Mouse (Mus musculus) stomach, embryonic 14.5 days (tissue): Measurements from ENCODE around the gene Hgfac. TPM values are rescaled to one million over a fixed set of nuclear protein-coding genes. Genes with fewer than 3 reads are reported as not detected.

Experiments used
- ATAC-seq: fragments of 200-750 bp; cut with Nextera tagmentation; 2 replicates; pipeline ENCODE4 v1.8.0; 2017; ENCODE audit warnings: low read depth, moderate TSS enrichment; ENCODE audit not compliant: insufficient number of reproducible peaks, insufficient read depth, low FRiP score
- H3K27ac ChIP-seq: fragments of 300-500 bp; sonication (generic); 2 replicates; pipeline ENCODE4 v1.5.1; 2014; ENCODE audit warnings: mild to moderate bottlenecking, low read length, moderate library complexity, mixed read lengths
- H3K27me3 ChIP-seq: fragments of 300-500 bp; sonication (generic); 2 replicates; pipeline ENCODE4 v1.6.1; 2014; ENCODE audit warnings: low read length, control low read depth, mixed read lengths; ENCODE audit not compliant: control insufficient read depth, insufficient read depth
- H3K36me3 ChIP-seq: fragments of 300-500 bp; sonication (generic); 2 replicates; pipeline ENCODE4 v1.6.1; 2014; ENCODE audit warnings: mild to moderate bottlenecking, control low read depth, low read length, moderate library complexity, mixed read lengths; ENCODE audit not compliant: control insufficient read depth, insufficient read depth
- H3K4me1 ChIP-seq: fragments of 300-500 bp; sonication (generic); 2 replicates; pipeline ENCODE4 v1.6.1; 2014; ENCODE audit warnings: low read length, control low read depth, mixed read lengths; ENCODE audit not compliant: control insufficient read depth, insufficient read depth
- H3K4me2 ChIP-seq: fragments of 300-500 bp; sonication (generic); replicated peaks from 2 replicates; pipeline ENCODE4 v1.6.1; 2014; ENCODE audit warnings: low read depth, low read length, control low read depth
- H3K4me3 ChIP-seq: fragments of 300-500 bp; sonication (generic); 2 replicates; pipeline ENCODE4 v1.5.1; 2014; ENCODE audit warnings: low read depth, low read length, control low read depth
- H3K9ac ChIP-seq: fragments of 300-500 bp; sonication (generic); replicated peaks from 2 replicates; pipeline ENCODE4 v1.6.1; 2014; ENCODE audit warnings: low read depth, mild to moderate bottlenecking, control low read depth, low read length, moderate library complexity, mixed read lengths
- H3K9me3 ChIP-seq: fragments of 300-500 bp; sonication (generic); 2 replicates; pipeline ENCODE4 v1.6.1; 2016; ENCODE audit warnings: low read depth, low read length, control low read depth; ENCODE audit not compliant: control insufficient read depth
- WGBS: fragments of 180-500 bp; shearing (Covaris S2); extraction: QIAGEN DNeasy Blood & Tissue Kit; methylation state at CpG from one replicate; pipeline ENCODE4 v1.1.7; 2014; 5-methylcytosine and 5-hydroxymethylcytosine counted together
- polyA plus RNA-seq: library from polyadenylated mRNA; unstranded; fragments of >200 nt; fragmentation: Nextera tagmentation; extraction: Ambion mirVana; gene quantifications from 2 replicates; pipeline ENCODE4 v1.2.1, GENCODE M21; 2014

Hgfac gene
- polyA plus RNA-seq, 1 experiment from 2014 or later: 0.58 TPM

DNA sequence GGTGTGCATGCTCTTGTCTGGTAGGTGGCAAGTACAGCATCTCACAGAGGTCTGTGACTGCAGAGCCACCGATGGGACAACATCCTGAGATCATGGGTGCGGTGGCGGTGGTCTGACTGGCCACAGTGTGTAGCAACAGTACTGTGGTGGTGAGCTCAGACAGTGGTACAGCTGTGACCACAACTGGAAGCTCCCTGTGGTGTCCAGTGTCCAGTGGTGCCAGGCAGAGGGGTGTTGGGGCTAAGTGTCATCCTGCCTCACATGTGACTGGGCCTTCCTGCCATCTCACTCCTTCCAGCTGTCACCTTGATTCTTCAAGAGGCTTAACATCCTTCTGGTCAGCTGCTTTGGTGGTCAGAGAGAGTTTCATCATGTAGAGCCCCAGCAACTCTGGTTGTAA is 13.3 kb downstream of the Hgfac start:
- no peak overlapping the region for H3K27ac ChIP-seq
- H3K36me3 ChIP-seq: no peaks in the 10 kb centered on the region
- H3K4me3 ChIP-seq: no peak overlapping the region
- H3K4me2 ChIP-seq: no peak overlapping the region
- H3K9ac ChIP-seq: no peak overlapping the region
- WGBS: 93% methylated on average over 3 of the region's 3 CpGs
- H3K4me1 ChIP-seq: peaks cover 3% of the 10 kb centered on the region; the same call in 1 of the 2 replicates
- ATAC-seq: no peak
- H3K27me3 ChIP-seq: no peaks in the 10 kb centered on the region
- H3K9me3 ChIP-seq: no peaks in the 10 kb centered on the region

DNA sequence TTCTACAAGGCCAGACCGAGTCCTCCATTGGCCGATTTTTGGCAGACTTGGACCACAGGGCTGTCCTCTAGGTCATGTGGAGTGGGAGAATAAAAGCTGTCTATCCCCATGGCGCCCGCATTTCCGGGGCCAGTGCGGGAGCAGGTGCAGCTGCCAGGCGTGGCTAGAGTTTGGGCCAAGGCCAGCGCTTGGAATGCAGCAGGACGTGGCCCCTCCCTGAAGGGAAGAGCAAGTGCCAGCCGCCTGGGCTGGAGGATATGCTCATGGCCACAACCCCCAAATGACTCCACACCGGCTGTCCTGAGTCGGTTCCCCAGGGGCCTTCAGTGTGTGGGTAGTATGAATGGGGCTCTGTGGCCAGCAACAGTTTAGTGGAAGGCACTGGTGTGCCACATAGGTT is 13.8 kb downstream of the Hgfac start:
- no peaks in the 10 kb centered on the region for H3K36me3 ChIP-seq
- no peaks in the 10 kb centered on the region for H3K27me3 ChIP-seq
- peaks cover 3% of the 10 kb centered on the region; the same call in 1 of the 2 replicates for H3K4me1 ChIP-seq
- no peaks in the 10 kb centered on the region for H3K9me3 ChIP-seq
- H3K9ac ChIP-seq: no peak overlapping the region
- H3K4me3 ChIP-seq: no peak overlapping the region
- 69% methylated on average over 11 of the region's 12 CpGs for WGBS
- ATAC-seq: no peak; the same call in 1 of the 2 replicates
- H3K27ac ChIP-seq: no peak overlapping the region
- H3K4me2 ChIP-seq: no peak overlapping the region

DNA sequence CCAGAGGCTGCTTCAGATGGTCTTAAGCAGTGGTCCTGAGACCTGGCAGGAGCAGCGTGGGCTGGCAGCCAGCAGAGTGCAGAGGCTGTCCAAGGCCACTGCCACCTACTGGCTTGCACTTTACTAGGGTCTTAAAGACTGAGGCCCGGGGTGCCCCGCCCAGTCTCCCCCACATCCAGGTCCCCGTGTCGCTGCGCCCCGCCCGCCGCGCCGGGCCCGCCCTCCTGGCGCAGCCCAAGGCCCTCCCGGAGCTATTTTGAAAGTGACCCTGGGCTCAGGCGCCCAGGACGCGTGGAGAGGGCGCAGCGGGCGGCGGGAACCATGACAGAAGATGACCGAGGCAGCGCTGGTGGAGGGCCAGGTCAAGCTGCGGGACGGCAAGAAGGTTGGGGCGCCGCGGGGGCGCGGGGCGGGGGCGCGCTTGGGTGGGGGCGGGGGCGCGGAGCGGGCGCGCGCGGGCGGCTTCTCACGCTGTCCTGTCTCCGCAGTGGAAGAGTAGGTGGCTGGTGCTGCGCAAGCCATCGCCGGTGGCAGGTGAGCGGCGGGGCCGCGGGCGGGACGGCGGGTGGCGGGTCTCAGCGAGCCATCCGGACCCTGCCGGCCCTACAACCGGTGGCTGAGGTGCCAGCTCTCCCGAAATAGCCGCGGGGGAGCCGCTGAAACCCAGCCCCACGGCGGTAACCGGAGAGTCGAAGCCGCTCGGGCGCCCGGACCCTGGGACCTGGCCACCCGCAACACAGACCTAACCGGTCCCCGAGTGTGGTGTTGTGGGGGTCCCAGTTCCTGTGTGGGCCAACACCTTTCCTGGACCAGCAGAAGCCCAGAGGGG is 15.5 kb downstream of the Hgfac start, which contains the start of gene Dok7:
TSS of gene Dok7 (plus strand) at position 163 of the 829 bp plus-strand sequence.
- no peaks in the 10 kb centered on the region for H3K9me3 ChIP-seq

GRCm38 (mm10) chr5:35057582-35057981 is 16.3 kb downstream of the Hgfac start:
- Histone ChIP-seq H3K4me1 (peaks cover 3% of the 10 kb centered on the region; the same call in 1 of the 2 replicates), H3K4me3 (peak overlapping the region; percentile 48), H3K9ac (no peak overlapping the region), H3K27ac (no peak overlapping the region), H3K36me3 (no peaks in the 10 kb centered on the region), H3K27me3 (no peaks in the 10 kb centered on the region), H3K9me3 (no peaks in the 10 kb centered on the region), H3K4me2 (peak overlapping the region; percentile 94)
- no peak for ATAC-seq
- 39% methylated on average over 4 of the region's 4 CpGs for WGBS

More for the DNA sequence above, 15.5 kb downstream of the Hgfac start, which contains the start of gene Dok7:
- ATAC-seq: peak; percentile 62; the same call in 1 of the 2 replicates
- Histone ChIP-seq H3K36me3 (no peaks in the 10 kb centered on the region), H3K27ac (no peak within 1 kb of the TSS), H3K4me3 (peak within 1 kb of the TSS; percentile 48), H3K27me3 (no peaks in the 10 kb centered on the region), H3K9ac (no peak within 1 kb of the TSS; the same call in 1 of the 2 replicates), H3K4me2 (peak within 1 kb of the TSS; percentile 94), H3K4me1 (peaks cover 3% of the 10 kb centered on the region; the same call in 1 of the 2 replicates)
- 1% methylated on average over 56 of the region's 74 CpGs for WGBS

GRCm38 (mm10) chr5:35058216-35058615 is 16.9 kb downstream of the Hgfac start:
- Histone ChIP-seq H3K36me3 (no peaks in the 10 kb centered on the region), H3K4me1 (peaks cover 3% of the 10 kb centered on the region; the same call in 1 of the 2 replicates), H3K4me3 (no peak overlapping the region), H3K27ac (no peak overlapping the region), H3K4me2 (no peak overlapping the region), H3K27me3 (no peaks in the 10 kb centered on the region), H3K9ac (no peak overlapping the region), H3K9me3 (no peaks in the 10 kb centered on the region)
- ATAC-seq: no peak
- 48% methylated on average over 1 of the region's 1 CpGs for WGBS

- H3K27me3 ChIP-seq: no peaks in the 10 kb centered on the region
These were observed 18.8 kb downstream of the Hgfac start for GRCm38 (mm10) chr5:35060098-35060497.

GRCm38 (mm10) chr5:35069841-35070240 is 28.5 kb downstream of the Hgfac start:
- WGBS: 76% methylated on average over 2 of the region's 2 CpGs
- H3K4me1 ChIP-seq: no peaks in the 10 kb centered on the region
- H3K27me3 ChIP-seq: no peaks in the 10 kb centered on the region
- no peaks in the 10 kb centered on the region for H3K36me3 ChIP-seq
- no peak overlapping the region for H3K4me2 ChIP-seq
- no peak overlapping the region for H3K9ac ChIP-seq
- no peak overlapping the region for H3K27ac ChIP-seq
- no peaks in the 10 kb centered on the region for H3K9me3 ChIP-seq
- no peak overlapping the region for H3K4me3 ChIP-seq
- ATAC-seq: no peak

More at GRCm38 (mm10) chr5:35060098-35060497, 18.8 kb downstream of the Hgfac start:
- Histone ChIP-seq H3K36me3 (no peaks in the 10 kb centered on the region), H3K4me3 (no peak overlapping the region), H3K27ac (no peak overlapping the region), H3K9me3 (no peaks in the 10 kb centered on the region), H3K4me1 (peaks cover 3% of the 10 kb centered on the region; the same call in 1 of the 2 replicates), H3K9ac (no peak overlapping the region), H3K4me2 (no peak overlapping the region)
- no peak for ATAC-seq
- WGBS: 57% methylated on average over 3 of the region's 3 CpGs

DNA sequence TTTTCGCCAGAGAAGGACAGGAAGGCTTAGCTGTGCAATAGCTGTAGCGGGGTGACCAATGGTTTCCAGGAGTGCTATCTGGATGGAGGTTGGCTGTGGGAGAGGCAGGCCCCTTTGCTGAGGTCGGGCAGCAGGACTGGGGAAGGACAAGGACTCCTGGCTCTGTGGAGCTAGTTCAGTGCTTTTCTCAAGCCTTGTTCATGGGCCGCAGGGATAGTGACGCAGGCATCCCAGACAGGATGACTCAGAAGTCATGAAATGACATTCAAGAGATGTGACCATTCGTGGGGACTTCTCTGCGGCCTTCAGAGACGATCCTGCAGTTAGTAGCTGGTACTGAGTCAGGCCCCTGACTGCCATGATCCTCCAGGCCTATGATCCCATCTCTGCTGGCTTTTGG is 29.0 kb downstream of the Hgfac start:
- Histone ChIP-seq H3K4me3 (no peak overlapping the region), H3K4me2 (no peak overlapping the region), H3K27ac (no peak overlapping the region), H3K36me3 (no peaks in the 10 kb centered on the region), H3K4me1 (no peaks in the 10 kb centered on the region), H3K27me3 (no peaks in the 10 kb centered on the region), H3K9ac (no peak overlapping the region), H3K9me3 (no peaks in the 10 kb centered on the region)
- no peak for ATAC-seq
- 82% methylated on average over 8 of the region's 8 CpGs for WGBS
